ENCODE assay signal across 10 mouse cellular contexts in genomic region chr8:72485456-72486199, GRCm38 (mm10). TPM values are rescaled to one million over a fixed set of nuclear protein-coding genes. Genes with fewer than 3 reads are reported as not detected.
DNase-seq lines count a peak whose midpoint lies in the region; ATAC-seq and TF ChIP-seq lines count a peak whose summit lies in the region.
"Had no signal": no experiment of that assay in that cellular context is flagged by ENCODE, and none has a peak within 500 bp of the region (broad histone marks: within the 10 kb centered on the region; RNA-seq: fewer than 3 reads in every experiment).

No protein-coding gene starts in this region.

- intact Hi-C loops in left cerebral cortex, adult 2 months (cut with DNase I) = no loop called here

- no peaks in the 10 kb centered on the region for H3K27me3 ChIP-seq in kidney, adult 2 months (replicated peaks; ENCODE audit: control insufficient read depth, insufficient read depth, low read length)
- H3K27me3 ChIP-seq in ES-Bruce4 (ENCODE audit: control insufficient read depth, insufficient read depth, low read length, poor library complexity, severe bottlenecking) = no peaks in the 10 kb centered on the region
- H3K27me3 ChIP-seq in heart, embryonic 15.5 days = no peaks in the 10 kb centered on the region
- H3K27me3 ChIP-seq: heart, embryonic 13.5 days had no signal

- no peak for TF ChIP-seq EP300 in ES-Bruce4 (IDR thresholded peaks at IDR 0.05; ENCODE audit: insufficient read depth, low read depth, low read length)

- ATAC-seq in heart, embryonic 15.5 days (replicated peaks; ENCODE audit: insufficient number of reproducible peaks, insufficient read depth, low FRiP score, low read depth) = no peak

- no peak overlapping the region for H3K4me3 ChIP-seq in kidney, adult 2 months (ENCODE audit: insufficient read depth, low read depth, low read length)
- no peak overlapping the region for H3K4me3 ChIP-seq in ES-Bruce4 (ENCODE audit: low read depth, low read length)
- H3K4me3 ChIP-seq in heart, embryonic 15.5 days = no peak overlapping the region
- H3K4me3 ChIP-seq in left cerebral cortex, adult 2 months = no peak overlapping the region
- H3K4me3 ChIP-seq: heart, embryonic 13.5 days; myocyte had no signal

- H3K9me3 ChIP-seq in ES-Bruce4 (replicated peaks; ENCODE audit: control insufficient read depth, insufficient read depth, low read length, poor library complexity, severe bottlenecking) = no peaks in the 10 kb centered on the region
- H3K9me3 ChIP-seq in heart, embryonic 15.5 days (replicated peaks) = no peaks in the 10 kb centered on the region
- H3K9me3 ChIP-seq: heart, embryonic 13.5 days had no signal

- no peak for TF ChIP-seq POLR2A in kidney, adult 2 months (IDR thresholded peaks at IDR 0.05; ENCODE audit: low read depth, low read length)
- TF ChIP-seq POLR2A in ES-Bruce4 (IDR thresholded peaks at IDR 0.05; ENCODE audit: insufficient read depth, low read length) = no peak

- no peaks in the 10 kb centered on the region for H3K36me3 ChIP-seq in kidney, adult 2 months (ENCODE audit: control insufficient read depth, insufficient read depth, low read length)
- peaks cover 34% of the 10 kb centered on the region for H3K36me3 ChIP-seq in ES-Bruce4 (ENCODE audit: control insufficient read depth, insufficient read depth, low read length, poor library complexity, severe bottlenecking)
- H3K36me3 ChIP-seq in heart, embryonic 15.5 days = peaks cover 36% of the 10 kb centered on the region

- no peaks in the 10 kb centered on the region for H3K4me1 ChIP-seq in kidney, adult 2 months (ENCODE audit: control insufficient read depth, insufficient read depth, low read length)
- H3K4me1 ChIP-seq in ES-Bruce4 (ENCODE audit: control insufficient read depth, insufficient read depth, low read length) = no peaks in the 10 kb centered on the region
- peaks cover 11% of the 10 kb centered on the region; the same call in 1 of the 2 replicates for H3K4me1 ChIP-seq in heart, embryonic 15.5 days (replicated peaks)

- no peak overlapping the region for H3K27ac ChIP-seq in kidney, adult 2 months (ENCODE audit: insufficient read depth, low read depth, low read length)
- H3K27ac ChIP-seq in ES-Bruce4 (ENCODE audit: insufficient read depth, low read length) = no peak overlapping the region
- peak overlapping the region; percentile 2; the same call in 1 of the 2 replicates for H3K27ac ChIP-seq in heart, embryonic 15.5 days
- H3K27ac ChIP-seq in left cerebral cortex, adult 2 months = no peak overlapping the region
- H3K27ac ChIP-seq: heart, embryonic 13.5 days had no signal

- 0 out of 2 replicates have a peak, but pooled peaks have one; percentile 19 for TF ChIP-seq CTCF in kidney, adult 2 months (conservative IDR thresholded peaks at IDR 0.05; ENCODE audit: insufficient read depth, insufficient read length, low read depth, low read length)
- peak; percentile 6 for TF ChIP-seq CTCF in ES-Bruce4 (IDR thresholded peaks at IDR 0.05; ENCODE audit: low read depth, low read length)
- no peak; the same call in 1 of the 2 replicates for TF ChIP-seq CTCF in left cerebral cortex, adult 2 months (IDR thresholded peaks at IDR 0.05)

- 72% methylated on average over 6 of the region's 6 CpGs for WGBS in kidney, adult 2 months
- 71% methylated on average over 6 of the region's 6 CpGs for WGBS in heart, embryonic 15.5 days

- peak; percentile 52 for DNase-seq in kidney, adult 2 months
- DNase-seq in kidney, adult 18-20 months = no peak
- DNase-seq in lung, postnatal 14 days = peak; percentile 75
- no peak for DNase-seq in embryo, embryonic 9.5 days (ENCODE audit: extremely low spot score)
- no peak for DNase-seq in cerebellum, adult 18-20 months
- no peak for DNase-seq in left cerebral cortex, adult 2 months (ENCODE audit: extremely low spot score in 1 of 2, low spot score in 2 of 2)

- H3K4me2 ChIP-seq in heart, embryonic 15.5 days = no peak overlapping the region
- H3K4me2 ChIP-seq: heart, embryonic 13.5 days had no signal

- no peak overlapping the region for H3K9ac ChIP-seq in ES-Bruce4 (ENCODE audit: low read depth, poor library complexity, severe bottlenecking)
- H3K9ac ChIP-seq in heart, embryonic 15.5 days = no peak overlapping the region
- H3K9ac ChIP-seq: heart, embryonic 13.5 days had no signal

RNA-seq across cellular contexts. Expression of gene Slc35e1, which starts 6.8 kb away (rescaled TPM):
- polyA plus RNA-seq in kidney, adult 2 months (2012; rRNA removed) = 52.7 and 67.5 TPM in 2 replicates
- 23.6 and 24.6 TPM in 2 replicates for polyA plus RNA-seq in ES-Bruce4 (2011; ENCODE audit: insufficient read depth, insufficient read length, low read depth, missing spikeins)
- polyA plus RNA-seq in heart, embryonic 15.5 days (2015; fragmentation: Nextera tagmentation; extraction: Ambion mirVana) = 12.7 and 18.6 TPM in 2 replicates
- 10 to 100 TPM; 55.5 to 56.7 TPM for total RNA-seq in left cerebral cortex, adult 2 months (2021)

RNA-seq across cellular contexts. Expression of gene Cherp, which starts 10.6 kb away (rescaled TPM):
- polyA plus RNA-seq in kidney, adult 2 months (2012; rRNA removed) = 33.5 and 35.7 TPM in 2 replicates
- 106 TPM in 2 replicates for polyA plus RNA-seq in ES-Bruce4 (2011; ENCODE audit: insufficient read depth, insufficient read length, low read depth, missing spikeins)
- 36.1 and 44.9 TPM in 2 replicates for polyA plus RNA-seq in heart, embryonic 15.5 days (2015; fragmentation: Nextera tagmentation; extraction: Ambion mirVana)
- 10 to 100 TPM; 72.7 to 74.0 TPM for total RNA-seq in left cerebral cortex, adult 2 months (2021)

RNA-seq across cellular contexts. Expression of gene 1700030K09Rik, which starts 41.9 kb away (rescaled TPM):
- polyA plus RNA-seq in kidney, adult 2 months (2012; rRNA removed) = 6.8 and 7.2 TPM in 2 replicates
- polyA plus RNA-seq in ES-Bruce4 (2011; ENCODE audit: insufficient read depth, insufficient read length, low read depth, missing spikeins) = 5.8 and 6.9 TPM in 2 replicates
- 8.6 and 11.0 TPM in 2 replicates for polyA plus RNA-seq in heart, embryonic 15.5 days (2015; fragmentation: Nextera tagmentation; extraction: Ambion mirVana)
- 10 to 100 TPM; 14.8 to 15.6 TPM for total RNA-seq in left cerebral cortex, adult 2 months (2021)

RNA-seq across cellular contexts. Expression of gene Calr3, which starts 42.0 kb away (rescaled TPM):
- polyA plus RNA-seq in kidney, adult 2 months (2012; rRNA removed) = 0.77 TPM in 2 replicates
- polyA plus RNA-seq in ES-Bruce4 (2011; ENCODE audit: insufficient read depth, insufficient read length, low read depth, missing spikeins) = 2.9 and 3.3 TPM in 2 replicates
- polyA plus RNA-seq in heart, embryonic 15.5 days (2015; fragmentation: Nextera tagmentation; extraction: Ambion mirVana) = 1.1 and 1.2 TPM in 2 replicates
- total RNA-seq in left cerebral cortex, adult 2 months (2021) = 1 to 10 TPM in 1 of 2 experiments, under 1 TPM in 1; 0.97 to 1.5 TPM

Comparison
In these comparisons a context has a peak if more than half of its experiments do, and no peak if none do; other contexts are left out.
1. DNase-seq: peak in kidney, adult 2 months (single experiment) and lung, postnatal 14 days (single experiment); none in kidney, adult 18-20 months (single experiment), embryo, embryonic 9.5 days (single experiment), cerebellum, adult 18-20 months (0 of 2) and left cerebral cortex, adult 2 months (0 of 2).